Mouse (Mus musculus) thymus, postnatal 36 days (tissue): ENCODE results near the gene Gstm3.
"Not testable (repeated sequence)": the region's sequence is repeated elsewhere in the genome, so short reads cannot be mapped to it uniquely, and the experiment has no call there.

ENCODE experiments used
- DNase-seq, 2 experiments: peaks; one replicate each; pipeline ENCODE4 v3.0.0; 2022; ENCODE audit warnings: mixed read lengths in 2 of 2

The Gstm3 gene

DNA sequence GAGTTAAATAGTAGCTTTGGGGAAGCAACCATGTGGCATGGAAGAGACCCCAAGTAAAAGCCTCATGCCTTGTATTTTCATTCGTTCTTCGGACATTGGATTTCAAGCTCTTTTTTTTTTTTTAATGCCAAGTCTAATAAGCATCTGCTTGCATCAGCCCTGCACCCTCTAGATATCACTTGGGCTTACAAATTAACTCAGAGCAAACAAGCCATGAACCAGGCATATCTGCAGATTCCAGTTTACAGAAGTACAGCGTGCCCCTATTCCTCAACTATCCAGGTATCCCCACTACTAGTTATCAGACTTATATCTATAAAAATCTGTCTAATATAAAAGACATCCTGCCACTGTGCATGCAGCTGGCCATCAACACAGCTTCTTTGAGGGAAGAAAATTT, 3.0 kb upstream of the Gstm3 start:
- no peak for DNase-seq

DNA sequence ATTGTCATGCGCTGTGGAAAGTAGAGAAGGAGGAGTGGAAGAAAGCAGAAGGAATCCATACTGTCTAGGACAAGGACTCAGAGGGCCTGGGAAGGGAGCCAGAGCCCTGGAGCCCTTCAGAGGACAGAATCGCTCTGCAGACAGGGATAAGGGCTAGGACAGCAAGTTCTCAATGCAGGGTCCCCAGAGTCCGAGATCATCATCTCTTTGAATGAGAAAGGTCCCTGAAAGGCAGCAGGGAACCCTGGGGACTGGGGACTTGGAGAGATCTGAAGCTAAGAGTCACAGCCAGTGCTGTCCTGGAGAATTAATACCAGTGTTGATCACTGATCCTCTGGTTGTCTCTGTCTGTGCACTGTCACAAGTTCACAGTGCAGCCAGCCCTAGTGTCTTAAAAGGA, 2.0 kb upstream of the Gstm3 start:
- DNase-seq, result not testable (repeated sequence)

GRCm38 (mm10) chr3:107966631-107967030, 2.5 kb downstream of the Gstm3 start:
- no peak for DNase-seq

- DNase-seq, result no peak
Observed at GRCm38 (mm10) chr3:107965592-107965991, 3.5 kb downstream of the Gstm3 start.

DNA sequence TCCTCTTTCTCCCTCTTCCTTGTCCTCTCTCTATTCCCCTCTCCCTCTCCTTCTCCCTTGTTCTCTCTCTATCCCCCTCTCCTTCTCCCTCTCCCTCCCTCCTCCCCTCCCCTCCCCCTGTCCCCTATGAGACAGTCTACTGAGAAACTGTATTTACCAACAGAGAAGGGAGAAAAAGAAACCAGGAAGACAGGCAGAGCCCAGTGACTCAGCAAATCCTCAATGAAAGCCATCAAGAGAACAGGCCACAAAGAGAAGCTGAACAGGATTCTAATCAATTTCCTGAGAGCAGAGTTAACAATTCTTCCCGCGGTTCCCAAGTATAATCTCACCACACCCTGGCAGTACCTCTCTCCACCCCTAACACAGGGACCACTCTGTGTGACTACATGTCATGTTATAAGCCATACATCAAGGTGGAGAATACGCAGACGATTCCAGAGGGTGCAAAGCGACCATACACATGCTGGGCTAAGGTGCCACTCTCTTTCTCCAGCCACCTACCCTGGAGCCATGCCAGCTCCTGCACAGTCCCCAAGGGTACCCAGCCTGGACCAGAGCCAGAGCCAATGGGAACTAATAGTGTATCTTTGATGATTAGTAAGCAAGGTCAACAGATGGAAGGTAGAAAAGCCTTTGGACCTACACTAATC, 4.3 kb downstream of the Gstm3 start:
- DNase-seq, result no peak

DNA sequence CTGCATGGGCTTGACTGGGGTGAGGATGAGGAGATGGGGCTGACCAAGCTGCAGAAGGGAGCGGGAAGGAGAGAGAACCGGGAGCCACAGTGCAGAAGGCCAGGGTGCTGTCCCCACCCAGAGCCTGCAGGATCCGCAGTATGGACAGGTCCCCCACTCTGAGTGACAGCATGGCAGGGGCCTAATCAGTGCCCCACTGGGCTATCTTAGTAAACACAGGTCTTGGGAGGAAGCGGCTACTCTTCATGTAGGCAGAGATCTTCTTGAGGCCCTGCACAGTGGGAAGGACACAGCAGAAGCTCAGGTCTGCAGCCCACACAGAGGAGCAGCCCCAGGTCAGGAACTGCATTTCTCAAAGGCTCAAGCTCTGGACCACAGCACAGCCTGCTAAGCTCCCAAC, 5.1 kb downstream of the Gstm3 start:
- DNase-seq, result no peak

GRCm38 (mm10) chr3:107955260-107955659, 13.8 kb downstream of the Gstm3 start:
- not testable (repeated sequence) for DNase-seq

GRCm38 (mm10) chr3:107953906-107954305, 15.2 kb downstream of the Gstm3 start:
- DNase-seq, result no peak

- DNase-seq, result peak; percentile 34 to 38
Observed at GRCm38 (mm10) chr3:107953328-107953755, 15.7 kb downstream of the Gstm3 start.

DNA sequence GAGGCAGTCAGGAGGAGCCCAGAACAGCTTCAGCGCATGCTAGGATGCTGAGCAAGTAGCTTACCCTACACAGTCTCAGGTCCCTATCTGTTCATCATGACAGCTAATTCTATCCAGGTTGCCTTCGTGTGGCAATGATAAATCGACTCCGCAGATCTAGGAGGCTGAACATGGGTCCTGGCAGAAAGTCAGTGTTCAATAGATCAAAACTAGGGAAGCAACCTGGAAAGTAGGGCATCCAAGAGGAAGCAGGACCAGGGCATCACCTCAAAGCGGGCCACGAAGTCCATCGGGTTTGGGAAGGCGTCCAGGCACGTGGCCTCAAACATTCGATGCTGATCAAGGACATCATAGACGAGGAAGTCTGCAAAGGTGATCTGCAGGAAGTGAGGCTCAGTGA, 18.6 kb downstream of the Gstm3 start:
- no peak for DNase-seq

- not testable (repeated sequence) for DNase-seq
Observed at GRCm38 (mm10) chr3:107949461-107949860, 19.6 kb downstream of the Gstm3 start.

GRCm38 (mm10) chr3:107945729-107946128, 23.4 kb downstream of the Gstm3 start:
- no peak for DNase-seq

DNA sequence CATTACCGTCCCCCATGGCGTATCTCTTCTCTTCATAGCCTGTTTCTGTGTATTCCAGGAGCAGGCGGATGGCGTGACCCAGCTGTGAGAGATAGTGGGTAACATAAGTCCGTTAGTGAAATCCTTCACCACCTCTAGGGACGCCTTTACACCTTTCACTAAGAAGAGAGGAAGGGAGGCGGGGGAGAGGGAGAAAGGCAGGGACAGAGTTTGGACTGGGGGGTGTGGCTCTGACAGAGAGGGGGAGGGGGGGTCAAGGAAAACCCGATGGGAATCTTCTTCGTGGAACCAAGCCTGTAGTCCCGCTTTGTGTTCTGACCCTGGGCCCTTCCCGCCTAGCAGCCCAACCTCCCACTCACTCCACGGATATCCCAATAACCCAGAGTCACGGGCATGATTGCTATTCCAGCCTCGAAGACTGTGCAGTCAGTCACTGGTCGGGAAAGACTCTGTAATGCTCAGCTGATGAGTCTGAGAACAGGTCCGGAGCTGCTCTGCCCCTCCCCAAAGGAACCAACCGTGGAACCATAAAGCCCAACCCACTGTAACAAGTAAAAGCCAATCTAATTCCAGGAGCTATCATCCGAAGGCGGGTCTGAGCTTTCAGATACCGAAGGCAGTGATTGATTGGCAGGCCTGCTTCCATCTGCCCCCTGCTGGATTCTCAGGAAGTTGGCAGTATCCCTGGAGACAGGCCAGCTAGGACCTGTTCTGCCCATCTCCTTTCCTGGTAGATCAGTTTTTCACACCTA, 25.7 kb downstream of the Gstm3 start, which contains the start of gene Gstm6:
Gstm6 (minus strand) TSS at position 511 of the 752 bp plus-strand sequence.
- DNase-seq, result no peak

GRCm38 (mm10) chr3:107941261-107941660, 27.8 kb downstream of the Gstm3 start:
- DNase-seq, result no peak

DNA sequence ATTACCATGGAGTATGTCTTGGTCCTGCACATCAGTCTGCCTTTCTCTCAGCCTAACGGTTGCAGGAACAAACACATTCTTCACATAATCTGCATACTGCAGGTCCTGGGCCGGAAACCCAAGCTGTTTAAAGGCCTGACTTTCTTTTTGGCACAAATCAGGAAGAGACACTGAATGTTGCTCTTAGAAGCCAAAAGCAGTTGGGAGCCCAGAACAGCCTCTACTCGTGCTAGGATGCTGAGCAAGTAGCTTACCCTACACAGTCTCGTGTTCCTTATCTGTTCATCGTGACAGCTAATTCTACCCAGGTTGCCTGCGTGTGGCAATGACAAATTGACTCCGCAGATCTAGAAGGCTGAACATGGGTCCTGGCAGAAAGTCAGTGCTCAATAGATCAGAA, 28.6 kb downstream of the Gstm3 start:
- no peak for DNase-seq

- no peak for DNase-seq
Observed at GRCm38 (mm10) chr3:107939830-107940229, 29.3 kb downstream of the Gstm3 start.

DNA sequence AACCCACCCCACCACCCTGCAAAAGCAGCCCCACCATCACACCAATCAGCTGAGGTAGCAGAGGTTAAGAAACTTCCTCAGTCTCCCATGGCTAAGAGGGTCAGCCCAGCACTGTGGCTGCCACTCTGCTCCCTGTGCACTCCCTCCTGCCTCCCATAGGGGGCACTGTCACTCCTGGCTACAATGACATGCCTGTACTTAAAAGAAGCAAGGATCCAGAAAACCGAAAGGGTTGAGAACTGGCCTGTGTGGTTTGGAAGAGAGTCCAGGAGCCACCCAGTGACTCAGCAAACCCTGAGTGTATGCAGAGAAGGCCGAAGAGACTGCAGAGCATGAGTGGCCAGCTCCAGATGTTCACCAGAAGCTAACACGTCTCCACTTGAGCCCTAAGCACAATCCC, 29.7 kb downstream of the Gstm3 start:
- peak; percentile 43 to 47 for DNase-seq

DNA sequence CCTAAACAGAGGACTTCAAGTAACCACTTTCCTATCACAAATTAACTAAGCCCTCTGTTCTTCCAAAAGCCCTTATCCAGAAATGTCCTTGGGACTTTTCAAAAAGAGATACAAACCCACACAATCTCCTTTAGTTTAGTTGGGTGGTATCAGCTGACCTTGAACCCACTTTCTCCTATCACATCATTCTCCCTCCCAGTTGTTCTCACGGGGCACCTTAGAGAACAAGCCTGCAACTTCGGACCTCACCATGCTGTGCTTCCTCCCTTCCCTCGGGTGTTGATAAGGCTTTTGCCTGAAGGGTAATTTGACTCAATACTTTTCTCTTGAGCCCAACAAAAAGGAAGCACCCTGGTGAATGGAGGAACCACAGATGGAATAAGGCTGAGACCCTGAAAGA, 33.2 kb downstream of the Gstm3 start:
- no peak for DNase-seq

DNA sequence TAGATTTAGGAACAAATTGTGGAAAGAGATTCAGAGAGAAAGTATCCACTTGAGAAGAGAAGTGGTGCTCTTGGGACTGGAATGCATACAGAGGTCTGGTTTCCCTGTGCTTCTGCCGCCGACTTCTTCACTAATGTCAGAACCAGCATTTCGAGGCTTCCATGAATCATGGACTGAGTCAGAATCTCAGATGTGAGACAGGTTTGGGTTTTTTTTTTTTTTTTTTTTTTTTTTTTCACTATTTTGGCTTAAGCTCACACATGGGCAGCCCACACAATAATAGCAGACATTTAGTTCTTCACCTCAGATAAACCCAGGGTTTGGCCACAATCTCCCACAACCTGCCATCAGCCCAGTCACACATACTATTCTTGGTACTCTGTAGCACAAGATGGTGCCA, 33.8 kb downstream of the Gstm3 start:
- no peak for DNase-seq

- DNase-seq, result no peak
Observed at GRCm38 (mm10) chr3:107932128-107932527, 37.0 kb downstream of the Gstm3 start.

DNA sequence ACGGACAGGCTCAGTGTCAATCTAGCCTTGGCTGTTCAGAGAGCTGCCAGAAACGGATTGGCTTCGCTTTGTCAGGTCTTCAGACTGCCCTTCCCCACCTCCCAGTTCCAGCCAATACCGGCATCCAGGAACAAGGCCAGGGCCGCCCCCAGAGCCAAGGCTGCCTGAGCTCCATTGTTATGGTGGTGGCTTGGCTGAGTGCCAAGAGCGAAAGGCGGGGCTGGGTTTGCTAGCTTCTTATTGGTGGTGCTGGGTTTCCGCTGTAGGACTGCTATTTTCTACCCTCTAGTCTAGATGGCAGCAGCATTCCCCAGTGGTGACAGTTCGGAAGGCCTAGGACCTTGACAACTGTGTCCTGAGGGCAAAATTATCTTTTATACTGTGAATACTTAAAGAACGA, 37.4 kb downstream of the Gstm3 start, which contains the start of gene Gstm7:
Gstm7 (minus strand) TSS at position 148 of the 400 bp plus-strand sequence.
- peak; percentile 85 to 89 for DNase-seq

DNA sequence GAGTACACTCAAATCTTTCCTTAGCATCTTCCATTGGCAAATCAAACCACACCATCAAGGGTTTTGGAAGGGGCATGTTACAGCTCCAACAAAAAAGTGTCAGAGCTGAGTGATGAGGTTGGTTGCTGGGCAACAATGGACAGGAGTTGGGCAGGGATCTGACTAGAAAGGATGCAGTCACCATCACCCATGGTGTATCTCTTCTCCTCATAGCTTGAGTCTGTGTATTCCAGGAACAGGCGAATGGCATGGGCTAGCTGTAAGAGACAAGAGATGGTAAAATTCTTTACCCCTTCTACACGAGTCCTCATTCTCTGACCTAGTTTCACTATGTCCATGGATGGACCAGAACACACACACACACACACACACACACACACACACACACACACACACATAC, 37.9 kb downstream of the Gstm3 start:
- DNase-seq, result no peak

GRCm38 (mm10) chr3:107929731-107930130, 39.4 kb downstream of the Gstm3 start:
- DNase-seq, result no peak

- DNase-seq, result no peak
Observed at GRCm38 (mm10) chr3:107929243-107929642, 39.8 kb downstream of the Gstm3 start.
